Mouse (Mus musculus): ENCODE measurements at regions not wholly inside any gene's neighbourhood (a gene's known extent, or its start where the extent isn't known, plus 50 kb on each side); places are given as distances from the start of the nearest gene placed in this dataset.

- DNase-seq (ENCODE audit: low spot score) (peak; percentile 5), ATAC-seq (ENCODE audit: low FRiP score, low TSS enrichment) (no peak)
- Histone ChIP-seq H3K9ac (ENCODE audit: low read length) (no peak overlapping the region), H3K36me3 (ENCODE audit: control insufficient read depth, insufficient read depth, low read length) (no peaks in the 10 kb centered on the region), H3K27ac (replicated peaks) (no peak overlapping the region), H3K9me3 (ENCODE audit: control insufficient read depth, low read length) (no peaks in the 10 kb centered on the region), H3K27me3 (ENCODE audit: control insufficient read depth, insufficient read depth, low read length) (no peaks in the 10 kb centered on the region), H3K4me3 (ENCODE audit: low read depth, low read length) (no peak overlapping the region), H3K4me1 (replicated peaks; ENCODE audit: control insufficient read depth, insufficient read depth) (no peaks in the 10 kb centered on the region), H3K4me2 (replicated peaks; ENCODE audit: low read depth) (no peak overlapping the region)
- TF ChIP-seq CTCF (IDR thresholded peaks at IDR 0.05; ENCODE audit: low read depth) (no peak), EP300 (optimal IDR thresholded peaks at IDR 0.05) (no peak)
- WGBS = 93% methylated on average over 2 of the region's 2 CpGs
Observed at GRCm38 (mm10) chr2:173843671-173844070, 106.4 kb downstream of the Vapb start.

- no peaks in the 10 kb centered on the region for H3K27me3 ChIP-seq (ENCODE audit: control insufficient read depth, insufficient read depth, low read length)
- no peak overlapping the region for H3K9ac ChIP-seq (ENCODE audit: low read length)
- no peaks in the 10 kb centered on the region for H3K36me3 ChIP-seq (ENCODE audit: control insufficient read depth, insufficient read depth, low read length)
- WGBS = 67% methylated on average over 3 of the region's 3 CpGs
- H3K4me3 ChIP-seq (ENCODE audit: low read depth, low read length) = no peak overlapping the region
- no peaks in the 10 kb centered on the region for H3K9me3 ChIP-seq (ENCODE audit: control insufficient read depth, low read length)
- TF ChIP-seq EP300 (optimal IDR thresholded peaks at IDR 0.05) (no peak), CTCF (IDR thresholded peaks at IDR 0.05; ENCODE audit: low read depth) (no peak)
- no peak overlapping the region for H3K4me2 ChIP-seq (replicated peaks; ENCODE audit: low read depth)
- H3K4me1 ChIP-seq (replicated peaks; ENCODE audit: control insufficient read depth, insufficient read depth) = no peaks in the 10 kb centered on the region
- DNase-seq (ENCODE audit: low spot score) (peak; percentile 11), ATAC-seq (ENCODE audit: low FRiP score, low TSS enrichment) (no peak)
- H3K27ac ChIP-seq (replicated peaks) = no peak overlapping the region
Observed at GRCm38 (mm10) chr2:173844524-173844923, 107.2 kb downstream of the Vapb start.

GRCm38 (mm10) chr2:173845155-173846029 is 108.1 kb downstream of the Vapb start:
- Histone ChIP-seq H3K27me3 (ENCODE audit: control insufficient read depth, insufficient read depth, low read length) (no peaks in the 10 kb centered on the region), H3K9me3 (ENCODE audit: control insufficient read depth, low read length) (no peaks in the 10 kb centered on the region), H3K4me3 (ENCODE audit: low read depth, low read length) (no peak overlapping the region), H3K9ac (ENCODE audit: low read length) (no peak overlapping the region), H3K4me1 (replicated peaks; ENCODE audit: control insufficient read depth, insufficient read depth) (no peaks in the 10 kb centered on the region), H3K36me3 (ENCODE audit: control insufficient read depth, insufficient read depth, low read length) (no peaks in the 10 kb centered on the region), H3K27ac (replicated peaks) (no peak overlapping the region), H3K4me2 (replicated peaks; ENCODE audit: low read depth) (no peak overlapping the region)
- 68% methylated on average over 14 of the region's 14 CpGs for WGBS
- no peak for TF ChIP-seq EP300 (optimal IDR thresholded peaks at IDR 0.05)
- no peak for TF ChIP-seq CTCF (IDR thresholded peaks at IDR 0.05; ENCODE audit: low read depth)
- DNase-seq (ENCODE audit: low spot score) = peak; percentile 7
- no peak for ATAC-seq (ENCODE audit: low FRiP score, low TSS enrichment)

GRCm38 (mm10) chr2:173851054-173851453 is 113.7 kb downstream of the Vapb start:
- Histone ChIP-seq H3K9me3 (ENCODE audit: control insufficient read depth, low read length) (no peaks in the 10 kb centered on the region), H3K4me2 (replicated peaks; ENCODE audit: low read depth) (no peak overlapping the region), H3K27me3 (ENCODE audit: control insufficient read depth, insufficient read depth, low read length) (no peaks in the 10 kb centered on the region), H3K4me1 (replicated peaks; ENCODE audit: control insufficient read depth, insufficient read depth) (no peaks in the 10 kb centered on the region), H3K36me3 (ENCODE audit: control insufficient read depth, insufficient read depth, low read length) (no peaks in the 10 kb centered on the region), H3K4me3 (ENCODE audit: low read depth, low read length) (no peak overlapping the region), H3K9ac (ENCODE audit: low read length) (no peak overlapping the region), H3K27ac (replicated peaks) (no peak overlapping the region)
- TF ChIP-seq EP300 (optimal IDR thresholded peaks at IDR 0.05) (no peak), CTCF (IDR thresholded peaks at IDR 0.05; ENCODE audit: low read depth) (no peak)
- DNase-seq (ENCODE audit: low spot score) = no peak
- 40% methylated on average over 4 of the region's 4 CpGs for WGBS
- ATAC-seq (ENCODE audit: low FRiP score, low TSS enrichment) = no peak

DNA sequence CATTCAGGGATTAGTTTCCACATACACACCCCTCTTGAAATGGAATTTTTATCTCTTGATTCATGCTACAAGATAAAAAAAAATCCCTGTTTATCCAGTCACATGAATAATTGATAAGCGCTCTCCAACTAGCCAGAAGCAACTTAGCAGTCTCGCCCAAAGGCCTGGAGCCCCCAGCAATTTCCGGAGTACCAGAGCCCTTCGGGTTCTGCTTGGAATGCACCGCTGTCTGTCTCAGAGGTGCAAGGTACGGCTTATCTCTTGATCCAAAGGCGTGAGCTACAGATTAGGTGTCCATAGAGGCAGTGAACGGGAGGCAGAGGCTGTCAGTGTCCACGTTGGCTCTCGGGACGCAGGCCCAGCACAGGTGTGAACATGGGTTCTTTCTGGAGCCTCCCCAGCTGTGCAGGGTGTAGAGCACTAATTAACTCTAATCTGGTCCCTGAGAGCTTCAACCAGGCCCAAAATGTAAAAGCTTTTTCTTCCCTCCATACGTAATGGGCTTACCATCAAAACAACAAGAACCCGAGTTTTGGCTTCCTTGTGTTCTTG is 116.9 kb downstream of the Vapb start:
- no peak overlapping the region for H3K27ac ChIP-seq (replicated peaks)
- no peak overlapping the region for H3K4me2 ChIP-seq (replicated peaks; ENCODE audit: low read depth)
- no peaks in the 10 kb centered on the region for H3K27me3 ChIP-seq (ENCODE audit: control insufficient read depth, insufficient read depth, low read length)
- TF ChIP-seq CTCF (IDR thresholded peaks at IDR 0.05; ENCODE audit: low read depth) = no peak
- no peak for TF ChIP-seq EP300 (optimal IDR thresholded peaks at IDR 0.05)
- WGBS = 43% methylated on average over 13 of the region's 13 CpGs
- no peak overlapping the region for H3K4me3 ChIP-seq (ENCODE audit: low read depth, low read length)
- no peaks in the 10 kb centered on the region for H3K4me1 ChIP-seq (replicated peaks; ENCODE audit: control insufficient read depth, insufficient read depth)
- H3K9me3 ChIP-seq (ENCODE audit: control insufficient read depth, low read length) = no peaks in the 10 kb centered on the region
- no peak overlapping the region for H3K9ac ChIP-seq (ENCODE audit: low read length)
- no peak for DNase-seq (ENCODE audit: low spot score)
- ATAC-seq (ENCODE audit: low FRiP score, low TSS enrichment) = peak; percentile 35; the same call in 1 of the 2 replicates
- H3K36me3 ChIP-seq (ENCODE audit: control insufficient read depth, insufficient read depth, low read length) = no peaks in the 10 kb centered on the region

GRCm38 (mm10) chr2:173854846-173855245 is 117.5 kb downstream of the Vapb start:
- TF ChIP-seq CTCF (IDR thresholded peaks at IDR 0.05; ENCODE audit: low read depth) (no peak), EP300 (optimal IDR thresholded peaks at IDR 0.05) (no peak)
- H3K27me3 ChIP-seq (ENCODE audit: control insufficient read depth, insufficient read depth, low read length) = no peaks in the 10 kb centered on the region
- H3K4me3 ChIP-seq (ENCODE audit: low read depth, low read length) = no peak overlapping the region
- ATAC-seq (ENCODE audit: low FRiP score, low TSS enrichment) (no peak), DNase-seq (ENCODE audit: low spot score) (no peak)
- H3K9ac ChIP-seq (ENCODE audit: low read length) = no peak overlapping the region
- no peaks in the 10 kb centered on the region for H3K36me3 ChIP-seq (ENCODE audit: control insufficient read depth, insufficient read depth, low read length)
- H3K4me1 ChIP-seq (replicated peaks; ENCODE audit: control insufficient read depth, insufficient read depth) = no peaks in the 10 kb centered on the region
- no peak overlapping the region for H3K27ac ChIP-seq (replicated peaks)
- no peak overlapping the region for H3K4me2 ChIP-seq (replicated peaks; ENCODE audit: low read depth)
- no peaks in the 10 kb centered on the region for H3K9me3 ChIP-seq (ENCODE audit: control insufficient read depth, low read length)
- 75% methylated on average over 7 of the region's 7 CpGs for WGBS
